Mouse (Mus musculus): ENCODE measurements around the gene Ccl1.
A peak's percentile ranks its signal among the peaks of the same experiment; 100 is the strongest.

Gene Ccl1

GRCm38 (mm10) chr11:82305590-82305989, at the start of gene Ccl1:
Gene Ccl1 (minus strand): TSS chr11:82305690.
- no peak for DNase-seq (ENCODE audit: low spot score)

GRCm38 (mm10) chr11:82351039-82351438, 45.5 kb upstream of the Ccl1 start:
- DNase-seq (ENCODE audit: low spot score), result no peak

- DNase-seq (ENCODE audit: low spot score), result no peak
Observed at GRCm38 (mm10) chr11:82340900-82341299, 35.4 kb upstream of the Ccl1 start.

- DNase-seq (ENCODE audit: low spot score), result no peak
Observed at GRCm38 (mm10) chr11:82340416-82340815, 34.9 kb upstream of the Ccl1 start.

GRCm38 (mm10) chr11:82339921-82340401, 34.5 kb upstream of the Ccl1 start:
- DNase-seq (ENCODE audit: low spot score), result peak; percentile 11

GRCm38 (mm10) chr11:82313153-82313552, 7.7 kb upstream of the Ccl1 start:
- DNase-seq (ENCODE audit: low spot score), result peak; percentile 11

GRCm38 (mm10) chr11:82310336-82311045, 5.0 kb upstream of the Ccl1 start:
- DNase-seq (ENCODE audit: low spot score), result no peak

GRCm38 (mm10) chr11:82297895-82298294, 7.6 kb downstream of the Ccl1 start:
- no peak for DNase-seq (ENCODE audit: low spot score)

GRCm38 (mm10) chr11:82290841-82291240, 14.6 kb downstream of the Ccl1 start:
- DNase-seq (ENCODE audit: low spot score), result no peak

- DNase-seq (ENCODE audit: low spot score), result no peak
Observed at GRCm38 (mm10) chr11:82274149-82274812, 31.2 kb downstream of the Ccl1 start.

GRCm38 (mm10) chr11:82259131-82259530, 46.4 kb downstream of the Ccl1 start:
- no peak for DNase-seq (ENCODE audit: low spot score)

- peak; percentile 29 for DNase-seq (ENCODE audit: low spot score)
Observed at GRCm38 (mm10) chr11:82255601-82256000, 49.9 kb downstream of the Ccl1 start.

GRCm38 (mm10) chr11:82253421-82253820, 52.1 kb downstream of the Ccl1 start:
- no peak for DNase-seq (ENCODE audit: low spot score)

GRCm38 (mm10) chr11:82251251-82251650, 54.2 kb downstream of the Ccl1 start:
- no peak for DNase-seq (ENCODE audit: low spot score)

- DNase-seq (ENCODE audit: low spot score), result no peak
Observed at GRCm38 (mm10) chr11:82249945-82250344, 55.5 kb downstream of the Ccl1 start.

GRCm38 (mm10) chr11:82237439-82237838, 68.1 kb downstream of the Ccl1 start:
- DNase-seq (ENCODE audit: low spot score), result no peak

GRCm38 (mm10) chr11:82235551-82236207, 69.8 kb downstream of the Ccl1 start:
- no peak for DNase-seq (ENCODE audit: low spot score)

- no peak for DNase-seq (ENCODE audit: low spot score)
Observed at GRCm38 (mm10) chr11:82233991-82234390, 71.5 kb downstream of the Ccl1 start.

GRCm38 (mm10) chr11:82226976-82227375, 78.5 kb downstream of the Ccl1 start:
- DNase-seq (ENCODE audit: low spot score), result no peak

GRCm38 (mm10) chr11:82225936-82226335, 79.6 kb downstream of the Ccl1 start:
- no peak for DNase-seq (ENCODE audit: low spot score)

GRCm38 (mm10) chr11:82216531-82216930, 89.0 kb downstream of the Ccl1 start:
- no peak for DNase-seq (ENCODE audit: low spot score)

- no peak for DNase-seq (ENCODE audit: low spot score)
Observed at GRCm38 (mm10) chr11:82214405-82214804, 91.1 kb downstream of the Ccl1 start.

GRCm38 (mm10) chr11:82206960-82207488, 98.5 kb downstream of the Ccl1 start:
- no peak for DNase-seq (ENCODE audit: low spot score)
